Mouse (Mus musculus): ENCODE measurements around the gene Svep1. TPM values are rescaled to one million over a fixed set of nuclear protein-coding genes. Genes with fewer than 3 reads are reported as not detected.

Gene Svep1
- polyA plus RNA-seq, 1 experiment from 2014 or later: 2.6 TPM

DNA sequence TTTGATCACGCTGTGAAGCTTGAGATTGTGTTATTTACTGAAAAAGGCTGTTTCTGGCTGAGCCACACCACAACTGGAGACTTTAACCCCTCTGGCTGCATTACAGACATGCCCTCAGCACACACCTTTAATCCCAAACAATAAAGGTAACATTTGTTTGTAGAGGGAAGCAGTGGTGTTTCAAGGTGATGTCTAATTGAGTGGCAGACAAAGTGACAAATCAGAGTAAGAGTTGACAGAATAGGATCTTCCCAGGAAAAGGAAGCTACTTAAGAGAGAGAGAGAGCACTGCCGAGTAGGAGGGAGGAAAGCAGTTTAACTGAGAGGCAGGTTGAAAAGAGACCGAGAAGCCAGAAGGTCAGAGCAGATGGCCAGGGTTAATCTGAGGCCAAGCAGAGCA lies 203.2 kb downstream of the Svep1 start:
- Histone ChIP-seq H3K27ac (replicated peaks) (no peak overlapping the region), H3K9ac (ENCODE audit: low read length) (no peak overlapping the region), H3K36me3 (ENCODE audit: control insufficient read depth, insufficient read depth, low read length) (no peaks in the 10 kb centered on the region), H3K4me2 (replicated peaks; ENCODE audit: low read depth) (no peak overlapping the region), H3K4me1 (replicated peaks; ENCODE audit: control insufficient read depth, insufficient read depth) (no peaks in the 10 kb centered on the region), H3K9me3 (ENCODE audit: control insufficient read depth, low read length) (no peaks in the 10 kb centered on the region), H3K27me3 (ENCODE audit: control insufficient read depth, insufficient read depth, low read length) (no peaks in the 10 kb centered on the region), H3K4me3 (ENCODE audit: low read depth, low read length) (no peak overlapping the region)
- TF ChIP-seq EP300 (optimal IDR thresholded peaks at IDR 0.05): no peak
- no peak for TF ChIP-seq CTCF (IDR thresholded peaks at IDR 0.05; ENCODE audit: low read depth)
- no peak for ATAC-seq (ENCODE audit: low FRiP score, low TSS enrichment)
- WGBS: 55% methylated on average over 3 of the region's 3 CpGs
- no peak for DNase-seq (ENCODE audit: low spot score)

Other genes with a start within 250 kb of the Svep1 start
- not detected in 2 replicates for gene Txndc8, start 197.7 kb downstream of the Svep1 start, polyA plus RNA-seq (2015; fragmentation: Nextera tagmentation; extraction: Ambion mirVana)
- 0.74 and 0.75 TPM in 2 replicates for gene Musk, start 79.1 kb upstream of the Svep1 start, polyA plus RNA-seq (2015; fragmentation: Nextera tagmentation; extraction: Ambion mirVana)